Mouse (Mus musculus) midbrain, embryonic 14.5 days (tissue): ENCODE measurements at regions not wholly inside any gene's neighbourhood (a gene's known extent, or its start where the extent isn't known, plus 50 kb on each side); places are given as distances from the start of the nearest gene placed in this dataset.

ENCODE experiments used
- ATAC-seq: fragments of 200-750 bp; cut with Nextera tagmentation; 2 replicates; pipeline ENCODE4 v1.8.0; 2017; ENCODE audit warnings: moderate number of reproducible peaks, moderate library complexity; ENCODE audit not compliant: low FRiP score, low TSS enrichment
- DNase-seq: peaks from one replicate; pipeline ENCODE4 v3.0.0-alpha.2; 2015
- H3K27ac ChIP-seq: fragments of 300-500 bp; sonication (generic); replicated peaks from 2 replicates; pipeline ENCODE4 v1.5.1; 2014; ENCODE audit warnings: mild to moderate bottlenecking, low read depth, low read length, moderate library complexity
- H3K27me3 ChIP-seq: fragments of 300-500 bp; sonication (generic); 2 replicates; pipeline ENCODE4 v1.6.1; 2014; ENCODE audit warnings: low read length, control low read depth, mixed read lengths; ENCODE audit not compliant: control insufficient read depth, insufficient read depth
- H3K36me3 ChIP-seq: fragments of 300-500 bp; sonication (generic); 2 replicates; pipeline ENCODE4 v1.6.1; 2014; ENCODE audit warnings: low read length, control low read depth; ENCODE audit not compliant: control insufficient read depth, insufficient read depth
- H3K4me1 ChIP-seq: fragments of 300-500 bp; sonication (generic); 2 replicates; pipeline ENCODE4 v1.6.1; 2014; ENCODE audit warnings: mild to moderate bottlenecking, antibody characterized with exemption, low read length, control low read depth; ENCODE audit not compliant: control insufficient read depth, insufficient read depth
- H3K4me2 ChIP-seq: fragments of 300-500 bp; sonication (generic); 2 replicates; pipeline ENCODE4 v1.6.1; 2014; ENCODE audit warnings: mild to moderate bottlenecking, low read length, moderate library complexity
- H3K4me3 ChIP-seq: fragments of 300-500 bp; sonication (generic); replicated peaks from 2 replicates; pipeline ENCODE4 v1.5.1; 2014; ENCODE audit warnings: low read depth, low read length
- H3K9ac ChIP-seq: fragments of 300-500 bp; sonication (generic); replicated peaks from 2 replicates; pipeline ENCODE4 v1.6.1; 2014; ENCODE audit warnings: mild to moderate bottlenecking, low read length, moderate library complexity
- H3K9me3 ChIP-seq: fragments of 300-500 bp; sonication (generic); 2 replicates; pipeline ENCODE4 v1.6.1; 2016; ENCODE audit warnings: low read length, control low read depth, mixed read lengths; ENCODE audit not compliant: control insufficient read depth
- WGBS: fragments of 180-500 bp; shearing (Covaris S2); extraction: QIAGEN DNeasy Blood & Tissue Kit; methylation state at CpG from one replicate; pipeline ENCODE4 v1.1.7; 2014; 5-methylcytosine and 5-hydroxymethylcytosine counted together

GRCm38 (mm10) chr19:59579676-59580075 is 121.5 kb downstream of the Emx2 start:
- no peaks in the 10 kb centered on the region for H3K36me3 ChIP-seq
- H3K27me3 ChIP-seq, result no peaks in the 10 kb centered on the region
- no peak overlapping the region for H3K9ac ChIP-seq
- H3K4me3 ChIP-seq, result no peak overlapping the region
- WGBS, result 97% methylated on average over 1 of the region's 1 CpGs
- ATAC-seq (no peak), DNase-seq (no peak)
- H3K9me3 ChIP-seq, result no peaks in the 10 kb centered on the region
- H3K4me2 ChIP-seq, result no peak overlapping the region
- no peak overlapping the region for H3K27ac ChIP-seq
- H3K4me1 ChIP-seq, result no peaks in the 10 kb centered on the region

GRCm38 (mm10) chr19:59585835-59586234 is 127.7 kb downstream of the Emx2 start:
- Histone ChIP-seq H3K4me2 (no peak overlapping the region), H3K4me3 (no peak overlapping the region), H3K4me1 (no peaks in the 10 kb centered on the region), H3K36me3 (no peaks in the 10 kb centered on the region), H3K9ac (no peak overlapping the region), H3K27me3 (no peaks in the 10 kb centered on the region; the same call in 1 of the 2 replicates), H3K27ac (no peak overlapping the region), H3K9me3 (no peaks in the 10 kb centered on the region)
- ATAC-seq, result no peak
- 44% methylated on average over 4 of the region's 4 CpGs for WGBS
- DNase-seq, result no peak

GRCm38 (mm10) chr19:59587303-59587702 is 129.1 kb downstream of the Emx2 start:
- no peak overlapping the region for H3K27ac ChIP-seq
- H3K4me3 ChIP-seq, result no peak overlapping the region
- H3K4me1 ChIP-seq, result no peaks in the 10 kb centered on the region
- no peaks in the 10 kb centered on the region for H3K36me3 ChIP-seq
- H3K4me2 ChIP-seq, result no peak overlapping the region
- no peaks in the 10 kb centered on the region for H3K9me3 ChIP-seq
- DNase-seq, result no peak
- H3K27me3 ChIP-seq, result no peaks in the 10 kb centered on the region; the same call in 1 of the 2 replicates
- no peak for ATAC-seq
- WGBS, result 77% methylated on average over 12 of the region's 12 CpGs
- H3K9ac ChIP-seq, result no peak overlapping the region

GRCm38 (mm10) chr19:59588068-59588522 is 129.9 kb downstream of the Emx2 start:
- Histone ChIP-seq H3K4me2 (peak overlapping the region; percentile 50), H3K9ac (peak overlapping the region; percentile 17; the same call in 1 of the 2 replicates), H3K9me3 (no peaks in the 10 kb centered on the region), H3K27me3 (no peaks in the 10 kb centered on the region; the same call in 1 of the 2 replicates), H3K4me1 (no peaks in the 10 kb centered on the region), H3K36me3 (no peaks in the 10 kb centered on the region), H3K27ac (no peak overlapping the region), H3K4me3 (peak overlapping the region; percentile 16; the same call in 1 of the 2 replicates)
- WGBS, result 2% methylated on average over 17 of the region's 17 CpGs
- no peak for ATAC-seq
- peak; percentile 51 for DNase-seq

GRCm38 (mm10) chr19:59590021-59590420 is 131.8 kb downstream of the Emx2 start:
- no peaks in the 10 kb centered on the region for H3K36me3 ChIP-seq
- no peaks in the 10 kb centered on the region for H3K9me3 ChIP-seq
- no peak overlapping the region for H3K4me3 ChIP-seq
- no peak overlapping the region for H3K4me2 ChIP-seq
- H3K27ac ChIP-seq, result no peak overlapping the region
- DNase-seq (no peak), ATAC-seq (no peak)
- 99% methylated on average over 3 of the region's 3 CpGs for WGBS
- H3K9ac ChIP-seq, result no peak overlapping the region
- no peaks in the 10 kb centered on the region; the same call in 1 of the 2 replicates for H3K27me3 ChIP-seq
- H3K4me1 ChIP-seq, result no peaks in the 10 kb centered on the region

GRCm38 (mm10) chr19:59592060-59592459 is 133.9 kb downstream of the Emx2 start:
- Histone ChIP-seq H3K27ac (no peak overlapping the region), H3K4me2 (no peak overlapping the region), H3K27me3 (no peaks in the 10 kb centered on the region; the same call in 1 of the 2 replicates), H3K9ac (no peak overlapping the region), H3K4me3 (no peak overlapping the region), H3K36me3 (no peaks in the 10 kb centered on the region), H3K9me3 (no peaks in the 10 kb centered on the region), H3K4me1 (no peaks in the 10 kb centered on the region)
- DNase-seq, result no peak
- no peak for ATAC-seq
- WGBS, result 85% methylated on average over 3 of the region's 3 CpGs

GRCm38 (mm10) chr19:59624288-59624795 is 166.2 kb downstream of the Emx2 start:
- Histone ChIP-seq H3K4me3 (no peak overlapping the region), H3K4me1 (peaks cover 22% of the 10 kb centered on the region), H3K36me3 (no peaks in the 10 kb centered on the region), H3K27ac (no peak overlapping the region), H3K4me2 (no peak overlapping the region), H3K27me3 (no peaks in the 10 kb centered on the region), H3K9me3 (no peaks in the 10 kb centered on the region), H3K9ac (no peak overlapping the region)
- no peak for ATAC-seq
- peak; percentile 46 for DNase-seq
- 37% methylated on average over 6 of the region's 6 CpGs for WGBS

GRCm38 (mm10) chr19:59627681-59628080 is 169.5 kb downstream of the Emx2 start:
- 58% methylated on average over 3 of the region's 3 CpGs for WGBS
- no peak overlapping the region for H3K9ac ChIP-seq
- no peaks in the 10 kb centered on the region for H3K36me3 ChIP-seq
- peaks cover 22% of the 10 kb centered on the region for H3K4me1 ChIP-seq
- no peak overlapping the region for H3K4me2 ChIP-seq
- peak overlapping the region; percentile 57 for H3K27ac ChIP-seq
- no peaks in the 10 kb centered on the region for H3K27me3 ChIP-seq
- H3K4me3 ChIP-seq, result no peak overlapping the region
- ATAC-seq (no peak), DNase-seq (no peak)
- H3K9me3 ChIP-seq, result no peaks in the 10 kb centered on the region
